Mouse (Mus musculus) embryonic fibroblast, embryonic 13.5 days (primary cell): ENCODE results near the gene Ptx4. TPM values are rescaled to one million over a fixed set of nuclear protein-coding genes. Genes with fewer than 3 reads are reported as not detected.
"Not testable (repeated sequence)": the region's sequence is repeated elsewhere in the genome, so short reads cannot be mapped to it uniquely, and the experiment has no call there.

Experiments used
- H3K27ac ChIP-seq: 2 replicates; pipeline ENCODE4 v1.5.1; 2012; ENCODE audit warnings: low read length, control low read depth, inconsistent platforms; ENCODE audit not compliant: insufficient read depth
- H3K4me1 ChIP-seq: 2 replicates; pipeline ENCODE4 v1.6.1; 2011; ENCODE audit warnings: low read length; ENCODE audit not compliant: control insufficient read depth, insufficient read depth
- H3K4me3 ChIP-seq: 2 replicates; pipeline ENCODE4 v1.5.1; 2011; ENCODE audit warnings: mild to moderate bottlenecking, control low read depth, low read length; ENCODE audit not compliant: insufficient read depth
- CTCF ChIP-seq: IDR thresholded peaks from 2 replicates; pipeline ENCODE4 v1.5.1; 2011; ENCODE audit warnings: mild to moderate bottlenecking, control low read depth, low read length, moderate library complexity, borderline replicate concordance; ENCODE audit not compliant: insufficient read depth
- POLR2A ChIP-seq: IDR thresholded peaks from 2 replicates; pipeline ENCODE4 v1.6.1; 2011; ENCODE audit warnings: low read depth, mild to moderate bottlenecking, control low read depth, low read length, moderate library complexity
- polyA plus RNA-seq: library from polyadenylated mRNA; stranded (reverse); fragments of >200 nt; gene quantifications from 2 replicates; pipeline ENCODE4 v1.2.4, GENCODE M21; 2011; ENCODE audit warnings: low read depth; ENCODE audit not compliant: missing spikeins, insufficient read length

Gene Ptx4
- polyA plus RNA-seq, 1 experiment: not detected

DNA sequence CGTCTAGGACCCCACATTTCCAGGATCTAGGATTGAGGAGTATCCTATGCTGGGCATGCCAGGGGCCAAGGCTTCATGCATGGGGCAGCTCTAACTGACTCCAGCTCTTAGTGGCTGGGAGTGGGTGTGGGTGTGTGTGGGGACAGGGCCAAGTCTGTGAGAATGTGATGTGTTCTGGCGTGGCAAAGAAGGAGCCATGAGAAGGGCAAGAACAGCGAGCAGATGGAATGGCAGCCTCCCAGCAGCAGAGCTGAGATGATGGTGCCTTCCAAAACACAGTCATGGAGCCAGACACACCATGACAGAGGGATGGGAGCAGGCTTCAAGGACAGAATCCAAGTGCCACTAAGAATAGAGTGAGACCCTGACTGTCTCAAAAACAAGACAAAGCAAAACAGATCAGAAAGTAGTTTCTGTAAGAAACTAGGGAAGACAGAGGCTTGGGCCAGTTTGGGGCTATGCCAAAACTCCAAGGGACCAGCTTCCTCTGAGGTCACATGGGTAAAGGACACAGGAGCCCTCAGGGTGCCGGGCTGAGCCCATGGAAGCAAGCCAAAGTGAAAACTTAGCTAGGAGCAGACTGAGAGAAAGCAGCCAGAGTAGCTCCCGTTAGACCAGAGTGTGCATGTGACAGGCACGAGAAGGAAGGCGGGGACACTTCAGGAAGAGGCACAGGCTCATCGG, 8.7 kb upstream of the Ptx4 start:
- 0 out of 2 replicates have a peak, but pooled peaks cover 2% of the 10 kb centered on the region for H3K4me1 ChIP-seq
- TF ChIP-seq CTCF (no peak), POLR2A (no peak)
- no peak overlapping the region for H3K27ac ChIP-seq
- H3K4me3 ChIP-seq: no peak overlapping the region

DNA sequence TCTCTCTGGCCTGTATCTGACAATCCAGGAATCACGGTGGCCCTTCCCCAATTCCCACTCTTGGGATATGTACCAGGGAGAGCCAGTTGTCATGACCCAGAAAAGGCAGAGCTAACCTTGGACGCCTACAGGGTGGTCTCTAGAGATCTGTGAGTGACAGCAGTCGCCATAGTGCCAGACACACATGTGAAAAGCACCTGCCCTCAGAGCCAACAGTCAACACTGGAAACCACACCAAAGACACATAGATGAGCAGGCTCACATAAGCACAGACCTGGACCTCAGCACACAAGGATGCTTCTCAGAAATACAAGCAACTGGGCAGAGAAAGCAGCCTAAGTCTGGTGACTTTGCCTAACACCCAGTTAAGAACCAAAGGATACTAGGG, 8.1 kb upstream of the Ptx4 start:
- Histone ChIP-seq H3K4me1 (0 out of 2 replicates have a peak, but pooled peaks cover 2% of the 10 kb centered on the region), H3K4me3 (no peak overlapping the region), H3K27ac (no peak overlapping the region)
- TF ChIP-seq POLR2A: no peak

DNA sequence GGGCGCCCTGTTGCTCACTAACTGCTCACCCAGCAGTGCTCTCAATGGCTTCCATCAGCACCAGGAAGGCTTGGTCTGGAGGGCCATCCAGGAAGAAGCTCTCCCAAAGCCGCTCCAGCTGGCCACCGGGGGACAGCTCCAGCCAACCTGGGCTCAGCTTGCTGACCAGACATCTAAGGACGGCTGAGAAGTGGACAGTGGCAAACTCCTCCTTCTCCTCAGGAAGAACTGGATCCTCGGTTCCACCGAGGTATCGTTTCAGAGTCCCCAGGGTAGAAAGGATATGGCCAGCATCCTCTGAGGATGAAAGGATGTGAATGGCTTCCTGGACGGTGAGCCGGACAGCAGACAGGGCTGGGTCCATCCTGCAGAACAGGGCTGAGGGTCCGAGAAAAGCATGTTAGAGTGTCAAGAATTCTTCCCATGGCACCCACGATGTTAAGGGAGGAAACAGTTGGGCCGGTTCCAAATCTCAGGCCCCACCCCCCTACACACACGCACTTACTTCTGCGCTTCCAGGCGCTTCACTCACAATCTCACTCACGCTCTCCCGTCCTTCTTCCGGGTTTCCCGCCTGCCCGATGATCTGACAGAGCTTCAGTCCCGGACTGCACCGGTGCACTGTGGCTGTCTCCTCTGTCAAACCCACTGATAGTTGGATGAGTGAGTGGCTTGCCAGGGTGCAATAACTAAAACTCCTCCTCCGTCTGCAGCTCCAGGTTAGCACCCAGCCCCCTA, 5.5 kb upstream of the Ptx4 start:
- Histone ChIP-seq H3K4me1 (0 out of 2 replicates have a peak, but pooled peaks cover 2% of the 10 kb centered on the region), H3K4me3 (peak overlapping the region; percentile 45), H3K27ac (peak overlapping the region; percentile 63)
- no peak for TF ChIP-seq POLR2A
- no peak for TF ChIP-seq CTCF

DNA sequence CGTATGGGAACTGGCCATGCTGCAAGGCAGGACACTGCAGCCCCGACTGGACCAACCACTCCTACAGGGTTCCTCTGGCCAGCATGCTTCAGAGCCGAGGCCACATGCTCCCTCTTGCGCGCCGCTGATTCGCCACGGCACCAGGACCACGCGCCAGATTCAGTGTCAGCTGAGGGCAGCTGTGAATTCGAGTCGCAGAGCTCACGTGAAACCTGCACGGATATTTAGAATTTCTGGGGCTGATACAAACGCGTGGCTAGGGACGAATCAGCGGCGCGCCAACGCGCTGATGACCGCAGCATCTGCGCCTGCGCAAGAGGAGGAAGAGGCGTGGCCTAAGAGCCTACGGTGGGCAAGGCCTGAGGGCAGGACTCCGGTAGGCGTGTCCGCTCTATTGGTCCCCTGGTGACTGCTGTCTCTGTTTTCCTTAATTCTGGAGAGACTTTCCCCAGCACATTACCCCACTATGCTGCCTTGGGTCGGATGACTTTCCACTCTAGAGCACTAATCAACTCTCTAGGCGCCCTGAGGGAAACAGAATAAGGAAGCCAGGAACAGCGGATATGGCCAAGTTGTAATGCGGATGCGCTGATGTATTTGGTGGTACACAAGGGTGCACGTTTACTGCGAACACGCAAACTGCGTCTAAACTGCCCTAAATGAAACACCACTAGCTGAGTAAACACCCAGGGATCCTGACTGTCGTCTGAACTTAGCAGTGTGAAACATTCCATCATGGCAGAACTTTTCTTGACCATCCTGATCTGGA, 4.7 kb upstream of the Ptx4 start, which contains the start of gene Telo2:
Telo2 (minus strand) TSS at position 304 of the 769 bp plus-strand sequence.
- peak within 1 kb of the TSS; percentile 63 for H3K27ac ChIP-seq
- H3K4me1 ChIP-seq: 0 out of 2 replicates have a peak, but pooled peaks cover 2% of the 10 kb centered on the region
- peak within 1 kb of the TSS; percentile 45 for H3K4me3 ChIP-seq
- TF ChIP-seq POLR2A (peak; percentile 58), CTCF (no peak)

DNA sequence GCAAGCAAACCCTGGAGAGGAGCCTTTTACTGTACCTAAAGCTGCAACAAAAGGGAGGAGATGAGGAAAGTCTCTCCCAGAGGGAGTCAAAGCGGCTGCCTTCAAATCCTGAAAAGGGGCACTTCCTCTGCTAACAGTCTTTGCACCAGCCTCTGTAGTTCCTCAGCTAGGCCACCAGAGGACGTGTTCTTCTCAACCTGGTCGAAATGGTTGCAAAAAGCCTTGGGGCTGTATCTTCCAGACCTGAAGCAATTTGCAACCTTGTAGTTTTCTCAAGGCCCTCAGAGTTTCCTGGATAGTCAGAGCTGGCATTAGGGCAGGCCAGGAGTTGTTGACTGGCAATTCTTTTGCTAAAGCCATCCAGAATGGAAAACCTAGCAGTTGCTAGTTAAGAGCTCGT, 3.3 kb upstream of the Ptx4 start:
- H3K4me3 ChIP-seq: no peak overlapping the region
- TF ChIP-seq POLR2A (no peak), CTCF (no peak)
- H3K27ac ChIP-seq: no peak overlapping the region
- H3K4me1 ChIP-seq: 0 out of 2 replicates have a peak, but pooled peaks cover 2% of the 10 kb centered on the region

DNA sequence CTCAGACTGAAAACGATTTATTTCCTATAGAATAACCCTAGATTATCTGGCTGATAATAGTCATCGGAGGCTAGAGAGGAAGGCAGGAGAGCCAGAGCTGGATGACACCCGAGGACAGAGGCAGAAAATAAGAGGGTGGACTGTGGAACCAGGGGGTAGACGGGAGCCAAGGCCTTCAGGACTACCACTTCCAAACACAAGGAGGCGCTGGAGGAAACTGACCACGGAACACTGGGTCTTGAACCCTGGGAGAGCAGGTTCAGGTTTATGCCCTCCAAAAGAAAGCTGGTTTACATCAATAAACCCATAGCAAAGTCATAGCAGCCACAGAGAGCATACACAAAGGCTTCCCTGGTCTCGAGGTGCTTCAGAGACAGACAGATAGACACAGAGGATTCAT, 3.4 kb downstream of the Ptx4 start:
- H3K27ac ChIP-seq: no peak overlapping the region
- TF ChIP-seq CTCF (no peak), POLR2A (no peak)
- no peaks in the 10 kb centered on the region for H3K4me1 ChIP-seq
- H3K4me3 ChIP-seq: no peak overlapping the region

DNA sequence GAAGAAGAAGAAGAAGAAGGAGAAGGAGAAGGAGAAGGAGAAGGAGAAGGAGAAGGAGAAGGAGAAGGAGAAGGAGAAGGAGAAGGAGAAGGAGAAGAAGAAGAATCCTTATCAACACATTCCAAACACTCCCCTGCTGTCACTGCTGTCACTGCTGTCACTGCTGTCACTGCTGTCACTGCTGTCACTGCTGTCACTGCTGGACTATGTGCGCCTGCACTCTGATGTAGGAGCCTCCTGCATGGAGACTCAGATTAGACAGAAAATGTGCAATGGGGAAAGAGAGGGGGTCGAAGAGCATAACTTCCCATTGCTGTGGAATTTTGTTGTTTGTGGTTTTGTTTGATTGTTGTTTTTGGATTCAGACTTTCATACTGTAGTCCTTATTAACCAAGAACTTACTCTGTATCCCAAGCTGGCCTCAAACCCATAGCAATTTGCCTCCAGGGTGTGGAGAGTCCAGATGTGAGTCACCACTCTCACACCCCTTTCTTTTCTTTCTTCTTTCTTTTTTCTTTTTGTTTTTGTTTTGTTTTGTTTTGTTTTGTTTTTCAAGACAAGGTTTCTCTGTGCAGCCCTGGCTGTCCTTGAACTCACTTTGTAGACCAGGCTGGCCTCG, 5.0 kb downstream of the Ptx4 start:
- not testable (repeated sequence) for H3K4me3 ChIP-seq, H3K27ac ChIP-seq, H3K4me1 ChIP-seq

DNA sequence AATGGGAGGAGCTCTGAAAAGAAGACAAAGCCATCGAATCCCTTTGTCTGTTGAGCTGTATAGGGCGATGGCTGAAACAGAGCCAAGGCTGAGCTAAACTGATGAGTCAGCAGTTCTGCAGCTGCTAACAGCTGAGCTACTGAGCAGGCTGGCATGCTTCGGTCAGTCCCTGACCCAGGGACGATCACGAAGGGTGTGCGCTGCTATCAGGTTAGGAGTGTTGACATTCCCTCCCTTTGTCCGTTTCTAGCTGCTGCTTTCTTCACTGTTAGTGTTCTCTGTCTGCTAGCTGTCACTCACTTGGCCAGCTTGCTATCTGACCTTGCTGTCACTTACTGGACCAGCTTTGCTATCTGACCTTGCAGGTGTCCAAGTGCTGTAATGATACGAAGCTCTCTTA, 6.5 kb downstream of the Ptx4 start:
- no peak overlapping the region for H3K4me3 ChIP-seq
- no peaks in the 10 kb centered on the region for H3K4me1 ChIP-seq
- TF ChIP-seq POLR2A (no peak), CTCF (no peak)
- no peak overlapping the region for H3K27ac ChIP-seq

DNA sequence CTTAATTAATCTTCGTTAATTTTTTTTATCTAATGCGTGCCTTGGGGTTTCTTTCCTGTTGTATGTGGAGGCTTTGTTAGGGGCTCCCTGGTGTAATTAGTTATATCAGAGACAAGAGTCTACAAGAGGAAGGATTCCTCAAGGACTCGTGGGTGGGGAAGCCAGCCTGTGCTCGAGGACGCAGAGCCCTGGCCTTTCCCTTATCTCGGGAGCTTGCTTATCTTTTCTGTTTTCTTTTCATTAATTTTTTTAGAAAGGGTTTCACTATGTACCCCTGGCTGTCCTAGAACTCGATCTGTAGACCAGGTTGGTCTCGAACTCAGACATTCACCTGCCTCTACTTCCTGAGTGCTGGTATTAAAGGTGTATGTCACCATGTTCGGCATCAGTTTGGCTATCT, 7.1 kb downstream of the Ptx4 start:
- Histone ChIP-seq H3K4me3 (no peak overlapping the region), H3K4me1 (no peaks in the 10 kb centered on the region), H3K27ac (no peak overlapping the region)
- TF ChIP-seq POLR2A (no peak), CTCF (no peak)

DNA sequence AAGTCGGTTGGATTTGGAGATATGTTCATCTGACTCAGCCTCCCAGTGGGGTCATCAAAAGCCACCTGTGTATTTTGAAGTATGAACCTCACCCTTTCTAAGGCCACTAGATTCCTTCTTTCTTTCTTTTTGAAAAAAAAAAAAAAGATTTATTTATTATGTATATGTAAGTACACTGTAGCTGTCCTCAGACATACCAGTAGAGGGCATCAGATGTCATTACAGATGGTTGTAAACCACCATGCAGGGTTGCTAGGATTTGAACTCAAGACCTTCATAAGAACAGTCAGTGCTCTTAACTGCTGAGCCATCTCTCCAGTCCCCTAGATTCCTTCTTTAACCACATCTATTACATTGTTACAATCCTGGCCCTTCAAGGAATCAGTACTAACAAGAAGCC, 9.5 kb downstream of the Ptx4 start:
- TF ChIP-seq CTCF (no peak), POLR2A (no peak)
- Histone ChIP-seq H3K4me1 (peaks cover 4% of the 10 kb centered on the region), H3K27ac (no peak overlapping the region), H3K4me3 (no peak overlapping the region)
